Mouse (Mus musculus): Measurements from ENCODE around the gene Wdr17. TPM values are rescaled to one million over a fixed set of nuclear protein-coding genes. Genes with fewer than 3 reads are reported as not detected.

The Wdr17 gene
- polyA plus RNA-seq (2015; fragmentation: Nextera tagmentation; extraction: Ambion mirVana), result 0.56 and 2.4 TPM in 2 replicates

GRCm38 (mm10) chr8:54886987-54887785, at the start of gene Wdr17:
TSS of gene Wdr17 (minus strand) at chr8:54887184.
- WGBS, result 78% methylated on average over 9 of the region's 9 CpGs
- ATAC-seq (ENCODE audit: insufficient number of reproducible peaks, low FRiP score, low TSS enrichment, low read depth), result no peak
- no peak within 1 kb of the TSS for H3K4me2 ChIP-seq (replicated peaks)
- H3K27me3 ChIP-seq, result no peaks in the 10 kb centered on the region
- no peaks in the 10 kb centered on the region for H3K9me3 ChIP-seq (replicated peaks)
- no peak within 1 kb of the TSS for H3K4me3 ChIP-seq (replicated peaks)
- H3K27ac ChIP-seq (replicated peaks), result no peak within 1 kb of the TSS
- H3K4me1 ChIP-seq, result no peaks in the 10 kb centered on the region
- H3K9ac ChIP-seq, result no peak within 1 kb of the TSS
- H3K36me3 ChIP-seq, result no peaks in the 10 kb centered on the region

GRCm38 (mm10) chr8:54932306-54932705, 45.3 kb upstream of the Wdr17 start:
- Histone ChIP-seq H3K27ac (replicated peaks) (no peak overlapping the region), H3K36me3 (no peaks in the 10 kb centered on the region)
- peak; percentile 34; the same call in 1 of the 2 replicates for ATAC-seq (ENCODE audit: insufficient number of reproducible peaks, low FRiP score, low TSS enrichment, low read depth)

GRCm38 (mm10) chr8:54924936-54925335, 38.0 kb upstream of the Wdr17 start:
- no peak overlapping the region for H3K4me2 ChIP-seq (replicated peaks)
- no peaks in the 10 kb centered on the region for H3K27me3 ChIP-seq
- no peak overlapping the region for H3K27ac ChIP-seq (replicated peaks)
- H3K9ac ChIP-seq, result no peak overlapping the region
- ATAC-seq (ENCODE audit: insufficient number of reproducible peaks, low FRiP score, low TSS enrichment, low read depth), result no peak
- H3K36me3 ChIP-seq, result no peaks in the 10 kb centered on the region
- no peaks in the 10 kb centered on the region for H3K9me3 ChIP-seq (replicated peaks)
- H3K4me1 ChIP-seq, result no peaks in the 10 kb centered on the region
- 81% methylated on average over 3 of the region's 3 CpGs for WGBS
- no peak overlapping the region for H3K4me3 ChIP-seq (replicated peaks)

More at GRCm38 (mm10) chr8:54932306-54932705, 45.3 kb upstream of the Wdr17 start:
- Histone ChIP-seq H3K9me3 (replicated peaks) (no peaks in the 10 kb centered on the region), H3K4me3 (replicated peaks) (no peak overlapping the region), H3K4me1 (no peaks in the 10 kb centered on the region), H3K4me2 (replicated peaks) (no peak overlapping the region), H3K9ac (no peak overlapping the region), H3K27me3 (no peaks in the 10 kb centered on the region)
- 45% methylated on average over 2 of the region's 2 CpGs for WGBS

- Histone ChIP-seq H3K9ac (no peak overlapping the region), H3K9me3 (replicated peaks) (no peaks in the 10 kb centered on the region), H3K4me2 (replicated peaks) (no peak overlapping the region), H3K36me3 (no peaks in the 10 kb centered on the region), H3K27ac (replicated peaks) (no peak overlapping the region), H3K27me3 (no peaks in the 10 kb centered on the region), H3K4me1 (no peaks in the 10 kb centered on the region), H3K4me3 (replicated peaks) (no peak overlapping the region)
- ATAC-seq (ENCODE audit: insufficient number of reproducible peaks, low FRiP score, low TSS enrichment, low read depth), result no peak
- 52% methylated on average over 2 of the region's 2 CpGs for WGBS
These were observed 35.3 kb upstream of the Wdr17 start for GRCm38 (mm10) chr8:54922160-54922855.

- 58% methylated on average over 7 of the region's 9 CpGs for WGBS
- H3K4me1 ChIP-seq, result no peaks in the 10 kb centered on the region
- H3K27me3 ChIP-seq, result no peaks in the 10 kb centered on the region
- no peak overlapping the region for H3K4me2 ChIP-seq (replicated peaks)
- H3K9me3 ChIP-seq (replicated peaks), result no peaks in the 10 kb centered on the region
- ATAC-seq (ENCODE audit: insufficient number of reproducible peaks, low FRiP score, low TSS enrichment, low read depth), result no peak
- no peak overlapping the region for H3K9ac ChIP-seq
- no peaks in the 10 kb centered on the region for H3K36me3 ChIP-seq
- no peak overlapping the region for H3K4me3 ChIP-seq (replicated peaks)
- no peak overlapping the region for H3K27ac ChIP-seq (replicated peaks)
These were observed 30.7 kb upstream of the Wdr17 start for GRCm38 (mm10) chr8:54917710-54918109.

GRCm38 (mm10) chr8:54912891-54913290, 25.9 kb upstream of the Wdr17 start:
- Histone ChIP-seq H3K4me2 (replicated peaks) (no peak overlapping the region), H3K9ac (no peak overlapping the region), H3K36me3 (no peaks in the 10 kb centered on the region), H3K27ac (replicated peaks) (no peak overlapping the region), H3K9me3 (replicated peaks) (no peaks in the 10 kb centered on the region), H3K4me1 (no peaks in the 10 kb centered on the region), H3K27me3 (no peaks in the 10 kb centered on the region), H3K4me3 (replicated peaks) (no peak overlapping the region)
- WGBS, result 96% methylated on average over 2 of the region's 2 CpGs
- no peak for ATAC-seq (ENCODE audit: insufficient number of reproducible peaks, low FRiP score, low TSS enrichment, low read depth)

GRCm38 (mm10) chr8:54899444-54899843, 12.5 kb upstream of the Wdr17 start:
- Histone ChIP-seq H3K4me2 (replicated peaks) (no peak overlapping the region), H3K27ac (replicated peaks) (no peak overlapping the region), H3K4me1 (no peaks in the 10 kb centered on the region), H3K9me3 (replicated peaks) (no peaks in the 10 kb centered on the region), H3K27me3 (no peaks in the 10 kb centered on the region), H3K36me3 (no peaks in the 10 kb centered on the region), H3K4me3 (replicated peaks) (no peak overlapping the region), H3K9ac (no peak overlapping the region)
- ATAC-seq (ENCODE audit: insufficient number of reproducible peaks, low FRiP score, low TSS enrichment, low read depth), result no peak
- 76% methylated on average over 2 of the region's 2 CpGs for WGBS

GRCm38 (mm10) chr8:54894637-54895322, 7.8 kb upstream of the Wdr17 start:
- WGBS, result 64% methylated on average over 2 of the region's 2 CpGs
- no peak for ATAC-seq (ENCODE audit: insufficient number of reproducible peaks, low FRiP score, low TSS enrichment, low read depth)
- no peak overlapping the region for H3K27ac ChIP-seq (replicated peaks)

GRCm38 (mm10) chr8:54894180-54894579, 7.2 kb upstream of the Wdr17 start:
- no peaks in the 10 kb centered on the region for H3K36me3 ChIP-seq
- H3K9me3 ChIP-seq (replicated peaks), result no peaks in the 10 kb centered on the region
- ATAC-seq (ENCODE audit: insufficient number of reproducible peaks, low FRiP score, low TSS enrichment, low read depth), result no peak
- no peaks in the 10 kb centered on the region for H3K4me1 ChIP-seq
- no peak overlapping the region for H3K27ac ChIP-seq (replicated peaks)
- no peak overlapping the region for H3K4me3 ChIP-seq (replicated peaks)
- H3K9ac ChIP-seq, result no peak overlapping the region
- H3K27me3 ChIP-seq, result no peaks in the 10 kb centered on the region
- no peak overlapping the region for H3K4me2 ChIP-seq (replicated peaks)
- 86% methylated on average over 1 of the region's 1 CpGs for WGBS

More at GRCm38 (mm10) chr8:54894637-54895322, 7.8 kb upstream of the Wdr17 start:
- Histone ChIP-seq H3K27me3 (no peaks in the 10 kb centered on the region), H3K9me3 (replicated peaks) (no peaks in the 10 kb centered on the region), H3K4me1 (no peaks in the 10 kb centered on the region), H3K9ac (no peak overlapping the region), H3K4me3 (replicated peaks) (no peak overlapping the region), H3K36me3 (no peaks in the 10 kb centered on the region), H3K4me2 (replicated peaks) (no peak overlapping the region)

- no peak overlapping the region for H3K9ac ChIP-seq
- H3K4me3 ChIP-seq (replicated peaks), result no peak overlapping the region
- H3K36me3 ChIP-seq, result no peaks in the 10 kb centered on the region
- WGBS, result 79% methylated on average over 4 of the region's 4 CpGs
- no peak overlapping the region for H3K27ac ChIP-seq (replicated peaks)
- no peaks in the 10 kb centered on the region for H3K9me3 ChIP-seq (replicated peaks)
- no peak overlapping the region for H3K4me2 ChIP-seq (replicated peaks)
- no peaks in the 10 kb centered on the region for H3K27me3 ChIP-seq
- no peaks in the 10 kb centered on the region for H3K4me1 ChIP-seq
- ATAC-seq (ENCODE audit: insufficient number of reproducible peaks, low FRiP score, low TSS enrichment, low read depth), result no peak
These were observed 424 bp downstream of the Wdr17 start for GRCm38 (mm10) chr8:54886560-54886959.

GRCm38 (mm10) chr8:54876458-54876857, 10.5 kb downstream of the Wdr17 start:
- H3K9ac ChIP-seq, result no peak overlapping the region
- 75% methylated on average over 4 of the region's 4 CpGs for WGBS
- ATAC-seq (ENCODE audit: insufficient number of reproducible peaks, low FRiP score, low TSS enrichment, low read depth), result no peak
- no peaks in the 10 kb centered on the region for H3K36me3 ChIP-seq
- H3K4me2 ChIP-seq (replicated peaks), result no peak overlapping the region
- H3K27me3 ChIP-seq, result no peaks in the 10 kb centered on the region
- no peak overlapping the region for H3K27ac ChIP-seq (replicated peaks)
- H3K9me3 ChIP-seq (replicated peaks), result no peaks in the 10 kb centered on the region
- H3K4me1 ChIP-seq, result no peaks in the 10 kb centered on the region
- no peak overlapping the region for H3K4me3 ChIP-seq (replicated peaks)
